Mouse (Mus musculus) neutrophil, adult 5-6 weeks (primary cell): Measurements from ENCODE around the gene Ccdc40. TPM values are rescaled to one million over a fixed set of nuclear protein-coding genes. Genes with fewer than 3 reads are reported as not detected.
"Not testable (repeated sequence)": the region's sequence is repeated elsewhere in the genome, so short reads cannot be mapped to it uniquely, and the experiment has no call there.

Experiments used
- ATAC-seq: fragments of 151-379, 151-347 bp; 2 replicates; pipeline ENCODE4 v1.8.0; 2017; ENCODE audit warnings: mild to moderate bottlenecking, moderate TSS enrichment; ENCODE audit not compliant: insufficient number of reproducible peaks, poor library complexity, low FRiP score, severe bottlenecking; ENCODE audit errors: extremely low read depth
- total RNA-seq: library from RNA; stranded (forward); fragments of 200-1000 nt; gene quantifications from 2 replicates; pipeline ENCODE4 v1.2.3, GENCODE M21; 2017

Ccdc40 gene
- total RNA-seq, 1 experiment from 2014 or later: not detected

DNA sequence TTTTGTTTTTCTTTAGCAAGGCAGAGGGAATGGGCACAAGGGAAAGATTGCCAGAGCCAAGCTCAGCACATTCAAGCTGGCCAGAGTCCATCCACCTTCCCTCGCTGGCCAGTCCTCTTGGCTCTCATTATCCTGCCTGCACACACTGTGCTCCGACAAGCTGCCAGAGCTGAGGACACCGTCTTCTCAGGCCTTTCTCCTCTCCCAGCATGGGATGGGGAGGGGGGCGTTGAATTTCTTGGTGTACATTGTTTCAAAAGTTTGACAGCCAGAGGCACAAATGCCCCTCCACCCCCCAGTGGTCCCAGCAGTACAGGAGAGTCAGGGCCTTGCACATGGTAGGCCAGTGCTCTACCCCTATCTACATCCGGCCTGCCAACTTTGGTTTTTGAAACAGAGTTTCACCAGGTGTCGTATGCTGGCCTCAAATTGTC, 38.9 kb downstream of the Ccdc40 start:
- no peak for ATAC-seq

DNA sequence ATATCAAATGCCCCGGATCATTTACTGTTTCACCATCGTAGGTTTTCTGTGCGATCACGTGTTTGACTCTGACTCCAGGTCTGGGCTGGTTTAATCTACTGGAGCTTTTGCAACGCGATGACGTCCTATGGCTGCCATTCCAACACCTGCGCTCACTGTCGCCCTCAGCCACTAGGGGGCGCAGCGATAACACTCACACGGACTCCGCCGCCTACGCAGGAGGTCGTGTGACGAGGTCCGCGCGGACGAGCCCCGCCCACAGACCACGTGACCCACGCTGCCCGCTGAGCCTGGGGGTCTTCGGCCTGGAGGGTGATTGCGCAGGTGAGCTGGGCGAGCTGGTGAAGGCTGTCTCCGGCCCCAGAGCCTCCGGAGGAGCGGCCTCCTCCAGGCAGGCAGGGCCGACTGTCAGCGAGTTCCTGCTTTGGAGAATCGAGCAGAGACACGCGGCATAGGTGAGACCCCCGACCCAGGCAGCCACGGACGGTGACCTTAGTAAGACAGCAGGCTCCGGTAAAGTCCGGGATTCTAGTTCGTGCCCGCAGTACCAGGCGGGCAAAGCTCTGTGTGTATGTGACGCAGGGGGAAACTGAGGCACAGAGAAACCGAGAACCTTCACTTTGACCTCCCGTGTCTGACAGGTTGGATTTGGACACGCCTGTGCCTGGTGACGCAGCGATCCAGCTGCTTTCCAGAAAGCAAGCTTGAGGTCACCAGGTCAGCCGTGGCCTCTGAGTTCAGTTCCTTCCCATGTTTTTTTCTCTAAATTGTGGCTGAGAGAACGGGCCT, 39.6 kb downstream of the Ccdc40 start, which contains the start of gene Gaa:
Gene Gaa, plus strand, starts transcription at position 120 of the 789 bp plus-strand sequence.
- ATAC-seq: peak; percentile 97

DNA sequence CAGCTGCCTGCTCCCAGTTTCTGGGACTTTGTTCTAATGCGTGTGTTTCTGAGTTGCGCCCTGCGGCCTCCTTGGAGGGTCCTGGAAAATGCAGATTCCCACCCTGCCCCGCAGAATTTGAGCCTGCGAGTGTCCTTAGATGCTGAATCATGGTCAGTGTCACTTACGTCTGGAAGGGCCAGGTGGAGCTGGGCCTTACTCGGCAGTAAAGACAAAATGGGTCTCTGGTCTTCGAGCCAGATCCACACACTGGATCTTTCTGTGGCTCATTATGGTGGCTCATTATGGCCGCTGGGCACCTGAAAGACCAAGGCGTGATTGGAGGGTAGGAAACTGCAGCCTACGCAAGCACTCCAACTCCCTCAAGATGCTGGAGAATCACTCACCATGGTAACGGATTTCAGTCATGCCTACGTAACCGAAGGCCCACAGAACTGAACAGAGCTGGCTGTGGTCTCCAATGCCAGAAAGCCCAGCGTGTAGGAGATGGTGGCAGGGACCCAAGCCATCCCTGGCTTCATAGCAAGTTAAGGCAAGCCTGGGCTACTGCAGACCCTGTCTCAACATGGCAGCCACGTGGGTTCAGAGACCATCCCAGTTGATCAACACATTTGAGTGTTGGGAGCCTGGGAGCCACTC, 40.3 kb downstream of the Ccdc40 start:
- ATAC-seq: no peak

DNA sequence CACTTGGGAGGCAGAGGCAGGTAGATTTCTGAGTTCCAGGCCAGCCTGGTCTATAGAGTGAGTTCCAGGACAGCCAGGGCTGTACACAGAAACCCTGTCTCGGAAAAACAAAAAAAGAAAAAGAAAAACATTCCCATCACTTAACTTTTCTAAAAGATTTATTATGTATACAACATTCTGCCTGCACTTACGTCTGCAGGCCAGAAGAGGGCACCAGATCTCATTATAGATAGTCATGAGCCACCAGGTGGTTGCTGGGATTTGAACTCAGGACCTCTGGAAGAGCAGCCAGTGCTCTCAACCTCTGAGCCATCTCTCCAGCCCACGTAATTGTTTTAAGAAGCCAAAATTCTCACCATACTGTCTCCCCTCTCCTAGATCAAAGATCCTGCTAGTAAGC, 44.1 kb downstream of the Ccdc40 start:
- ATAC-seq: not testable (repeated sequence)

DNA sequence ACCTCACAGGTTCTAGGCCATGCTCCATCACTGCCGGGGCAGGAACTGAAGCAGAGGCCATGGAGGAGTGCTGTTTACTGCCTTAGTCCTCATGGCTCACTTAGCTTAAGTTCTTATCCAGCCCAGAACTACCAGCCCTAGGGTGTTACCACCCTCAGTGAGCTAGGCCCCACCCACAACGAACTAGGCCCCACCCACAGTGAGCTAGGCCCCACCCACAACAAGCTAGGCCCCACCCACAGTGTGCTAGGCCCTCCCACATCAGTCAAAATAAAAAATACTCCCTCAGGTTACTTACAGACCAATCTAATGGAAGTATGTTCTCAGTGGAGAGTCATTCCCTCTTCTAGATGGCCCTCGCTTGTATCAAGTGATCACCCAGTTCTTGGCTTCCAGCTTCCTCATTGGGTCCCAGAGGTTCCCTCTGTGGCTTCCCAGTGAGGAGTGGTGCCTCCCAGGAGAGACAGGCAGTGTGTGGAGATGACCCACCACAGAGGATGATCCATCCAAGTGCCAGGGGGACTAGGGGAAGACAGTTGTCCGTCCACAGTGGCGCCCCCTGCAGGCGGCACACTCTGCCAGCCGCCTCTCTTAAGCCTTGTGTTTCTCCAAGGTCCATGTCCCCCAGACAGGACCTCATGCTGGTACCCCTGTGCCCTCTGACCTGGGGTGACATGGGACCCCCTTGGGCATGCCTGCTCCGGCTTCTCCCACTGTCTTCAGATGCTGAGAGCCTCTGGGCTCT, 45.0 kb downstream of the Ccdc40 start:
- no peak for ATAC-seq

DNA sequence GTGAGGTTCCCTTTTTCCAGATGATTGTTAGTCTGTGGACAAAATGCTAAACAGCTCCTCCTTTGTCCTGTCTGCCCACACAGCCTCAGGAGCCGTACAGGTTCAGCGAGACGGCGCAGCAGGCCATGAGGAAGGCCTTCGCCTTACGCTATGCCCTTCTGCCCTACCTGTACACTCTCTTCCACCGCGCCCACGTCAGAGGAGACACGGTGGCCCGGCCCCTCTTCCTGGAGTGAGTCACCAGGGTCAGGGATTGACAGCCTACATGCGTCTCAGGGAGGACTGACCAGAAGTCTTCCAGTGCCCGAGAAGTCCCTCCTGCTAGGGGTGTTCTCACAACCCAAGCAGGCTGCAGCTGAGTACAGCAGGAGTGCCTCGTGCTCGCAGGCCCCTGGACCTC, 52.7 kb downstream of the Ccdc40 start:
- no peak for ATAC-seq

DNA sequence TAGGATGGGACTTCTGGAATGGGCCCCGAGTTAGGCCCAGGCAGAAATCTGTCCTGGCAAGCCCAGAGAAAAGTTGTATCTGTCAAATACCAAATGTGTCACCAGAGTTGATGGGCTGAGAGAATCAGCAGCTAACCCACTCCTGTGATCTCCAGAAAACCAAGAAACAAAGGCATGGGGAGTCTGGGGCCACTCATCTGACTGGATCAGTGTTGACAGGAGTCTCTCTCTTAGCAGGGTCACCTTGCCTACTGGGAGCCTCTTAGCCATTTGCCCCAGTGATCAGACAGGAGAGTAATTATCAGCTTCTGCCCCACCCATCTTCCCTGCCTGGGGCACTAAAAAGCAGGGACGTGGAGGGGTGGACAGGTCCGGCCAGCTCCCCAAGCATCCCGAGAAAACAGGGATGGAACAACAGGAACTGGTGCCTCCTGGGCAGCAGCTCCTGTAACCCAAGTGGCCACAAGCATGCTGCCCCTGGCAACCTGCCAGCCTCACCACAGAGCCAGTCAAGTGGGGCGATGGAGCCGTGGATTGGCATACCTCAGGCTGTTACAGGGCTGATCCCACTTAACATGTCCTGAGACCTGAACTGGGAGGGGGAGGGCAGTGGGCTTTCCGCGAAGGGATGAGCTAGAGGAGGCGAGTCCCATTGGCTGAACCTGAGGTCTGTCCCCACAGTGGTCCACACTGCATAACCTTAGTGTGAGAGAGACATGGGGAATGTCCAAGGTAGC, 57.6 kb downstream of the Ccdc40 start:
- ATAC-seq: no peak

DNA sequence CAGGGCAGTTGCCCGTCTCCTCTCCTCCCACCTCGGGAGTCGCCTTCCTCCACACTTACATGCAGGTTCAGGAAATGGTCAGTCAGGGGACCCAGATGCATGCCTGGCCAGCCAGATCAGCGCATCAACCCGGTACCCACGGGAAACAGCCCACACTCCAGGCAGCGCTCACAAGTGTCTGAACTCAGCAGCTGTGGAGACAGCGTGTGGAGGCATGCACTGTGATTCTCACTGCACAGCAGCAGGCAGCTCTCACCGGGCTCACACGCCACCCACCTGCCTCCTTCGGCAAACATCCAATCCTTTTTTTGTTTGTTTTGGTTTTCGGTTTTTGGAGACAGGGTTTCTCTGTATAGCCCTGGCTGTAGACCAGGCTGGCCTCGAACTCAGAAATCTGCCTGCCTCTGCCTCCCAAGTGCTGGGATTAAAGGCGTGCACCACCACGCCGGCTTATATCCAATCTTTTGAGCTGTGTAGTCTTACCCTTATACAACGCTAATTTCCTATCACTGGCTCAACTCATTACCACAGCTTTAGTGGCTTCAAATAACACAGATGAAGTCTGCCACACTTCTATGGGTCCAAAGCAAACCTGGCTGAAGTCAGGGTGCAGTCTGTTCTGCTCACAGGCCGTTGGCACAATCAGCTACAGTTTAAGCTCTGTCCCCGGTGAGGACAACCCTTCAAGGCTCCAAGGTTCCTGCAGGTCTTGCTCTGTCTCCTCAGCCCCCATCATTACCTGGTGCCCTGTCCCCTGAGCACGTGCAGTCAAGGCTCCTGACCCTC, 59.0 kb downstream of the Ccdc40 start:
- ATAC-seq: no peak

DNA sequence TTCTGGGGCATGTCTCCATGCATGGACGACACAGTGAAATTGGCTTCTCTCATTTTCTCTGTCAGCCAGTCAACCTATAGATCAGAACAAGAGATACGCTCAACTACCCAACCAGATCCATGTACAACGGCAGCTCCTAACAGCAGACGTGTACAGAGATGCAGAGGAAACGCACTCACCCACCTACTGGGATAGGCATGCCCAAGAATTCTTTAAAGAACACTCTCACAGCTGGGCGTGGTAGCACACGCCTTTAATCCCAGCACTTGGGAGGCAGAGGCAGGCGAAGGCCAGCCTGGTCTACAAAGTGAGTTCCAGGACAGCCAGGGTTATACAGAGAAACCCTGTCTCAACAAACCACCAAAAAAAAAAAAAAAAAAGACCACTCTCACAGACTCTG, 64.5 kb downstream of the Ccdc40 start:
- not testable (repeated sequence) for ATAC-seq

DNA sequence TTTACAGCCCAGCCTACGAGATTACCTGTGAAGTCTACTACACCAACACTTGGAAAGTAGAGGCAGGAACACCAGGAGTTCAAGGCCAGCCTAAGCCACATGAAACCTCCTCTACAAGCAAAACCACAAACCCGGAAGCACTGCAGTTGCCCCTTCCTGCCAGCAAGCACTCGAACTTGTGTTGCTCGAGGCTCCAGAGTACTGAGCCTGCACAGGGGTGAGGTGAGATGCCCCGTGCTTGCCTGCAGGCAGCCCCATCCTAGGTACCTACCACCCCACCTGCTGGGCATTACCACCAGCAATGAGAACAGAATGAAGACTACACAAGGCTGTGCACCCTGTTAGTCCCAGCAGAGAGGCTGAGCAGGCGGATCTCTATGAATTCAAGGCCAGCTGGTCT, 69.6 kb downstream of the Ccdc40 start:
- ATAC-seq: no peak

DNA sequence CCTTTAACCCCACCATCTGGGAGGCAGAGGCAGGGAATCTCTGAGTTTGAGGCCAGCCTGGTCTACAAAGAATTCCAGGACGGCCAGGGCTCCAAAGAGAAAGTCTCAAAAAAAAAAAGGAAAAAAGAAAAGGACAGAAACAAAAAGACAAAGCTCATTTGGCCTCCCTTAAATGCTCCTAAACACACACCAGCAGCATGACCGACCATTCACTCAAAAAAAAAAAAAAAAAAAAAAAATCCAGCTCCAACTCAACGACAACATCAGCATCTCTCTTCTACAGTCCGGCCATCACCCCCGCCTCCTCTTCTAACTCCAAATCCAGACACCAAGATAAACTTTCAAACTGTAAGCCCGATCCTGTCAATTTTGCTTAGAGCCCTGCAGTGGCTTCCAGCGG, 70.5 kb downstream of the Ccdc40 start:
- ATAC-seq: no peak

DNA sequence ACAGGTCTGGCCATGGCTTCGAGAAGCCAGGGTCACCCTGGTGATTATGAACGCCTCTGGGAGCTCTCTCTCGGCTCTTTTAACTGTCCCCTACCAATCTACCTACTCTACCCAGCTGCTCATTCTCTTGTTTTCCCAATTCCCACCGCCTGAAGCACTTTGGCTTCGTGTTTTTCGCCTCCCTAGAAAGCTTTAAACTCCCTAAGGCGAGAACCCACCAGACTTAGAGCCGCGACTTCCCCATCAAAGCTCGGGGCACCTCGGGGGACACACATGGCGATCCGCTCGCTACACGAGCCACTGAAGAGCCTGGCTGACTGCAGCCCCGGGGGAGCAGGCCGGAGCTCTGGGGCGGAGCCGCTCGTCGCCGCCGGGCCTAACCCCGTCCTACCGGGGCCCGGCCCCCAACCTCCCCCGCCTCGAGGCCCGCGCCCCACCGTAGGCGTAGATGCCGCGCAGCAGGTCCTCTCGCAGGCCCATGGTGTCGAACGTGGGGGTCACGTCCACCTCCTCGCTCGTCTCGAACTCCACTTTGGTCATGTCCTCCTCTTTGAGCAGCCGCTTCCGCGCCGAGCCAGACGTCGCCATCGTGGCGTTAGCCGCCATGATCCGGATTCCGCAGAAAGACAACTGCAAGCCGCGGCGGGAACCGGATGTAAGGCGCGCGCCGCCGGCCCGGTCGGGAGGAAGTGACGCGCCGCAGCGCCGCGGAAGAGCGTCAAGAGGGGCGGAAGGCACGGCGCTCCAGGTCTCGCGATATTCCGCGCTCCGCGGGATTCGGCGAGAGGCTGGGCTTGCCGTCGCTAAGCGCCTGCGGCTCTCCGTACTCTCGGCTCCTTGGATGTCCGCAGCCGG, 71.2 kb downstream of the Ccdc40 start, which contains the start of gene Eif4a3:
Gene Eif4a3, minus strand, starts transcription at position 699 of the 855 bp plus-strand sequence.
- peak; percentile 90 for ATAC-seq

DNA sequence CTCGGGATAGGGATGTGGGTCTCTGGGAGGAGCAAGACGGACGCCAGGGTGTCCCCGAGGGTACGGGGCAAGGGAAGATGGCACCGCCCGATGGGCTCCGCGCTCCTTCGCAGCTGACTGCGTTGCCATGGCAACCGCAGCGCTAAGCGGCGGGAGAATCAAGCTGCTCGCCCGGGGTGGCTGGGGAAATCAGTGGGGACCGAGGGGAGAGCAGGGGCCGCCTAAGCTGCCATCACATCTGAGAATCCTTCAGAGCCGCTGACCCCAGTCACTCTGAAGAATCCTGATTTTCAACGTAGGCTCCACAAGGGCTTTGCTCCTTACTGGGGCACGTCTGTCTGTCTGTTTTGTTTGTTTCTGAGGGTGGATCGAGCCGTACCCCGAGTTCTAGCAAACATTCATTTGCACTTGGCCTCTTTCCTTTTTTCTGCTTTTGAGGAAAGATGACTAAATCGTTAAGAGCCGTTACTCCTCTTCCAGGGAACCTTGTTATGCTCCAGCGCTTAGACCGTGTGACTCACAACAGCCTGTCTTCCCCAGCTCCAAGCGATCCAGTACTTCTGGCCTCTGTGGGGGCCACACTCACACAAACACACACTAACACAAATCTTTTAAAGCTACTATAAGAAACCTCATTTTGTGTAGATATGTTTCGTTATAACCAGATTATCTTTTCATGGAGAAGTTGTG, 72.0 kb downstream of the Ccdc40 start:
- ATAC-seq: peak; percentile 28; the same call in 1 of the 2 replicates

DNA sequence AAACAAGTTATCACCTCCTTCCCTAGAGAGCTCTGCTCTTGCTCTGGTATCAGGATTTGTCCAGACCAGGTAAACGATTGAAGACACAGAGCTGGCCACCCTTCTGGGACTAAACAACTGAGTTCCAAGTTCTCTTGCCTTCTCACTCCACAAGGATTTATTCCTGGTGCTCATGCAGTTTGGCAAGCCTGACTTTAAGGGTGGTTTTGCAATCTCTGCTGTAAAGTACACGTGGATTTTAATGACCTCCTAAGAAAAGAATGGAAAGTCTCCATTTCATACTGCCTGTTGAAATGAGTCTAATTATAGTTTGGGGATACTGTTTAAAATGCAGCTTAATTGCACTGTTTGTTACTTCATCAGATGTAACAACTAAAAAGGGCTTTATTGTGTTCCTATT, 72.6 kb downstream of the Ccdc40 start:
- no peak for ATAC-seq

DNA sequence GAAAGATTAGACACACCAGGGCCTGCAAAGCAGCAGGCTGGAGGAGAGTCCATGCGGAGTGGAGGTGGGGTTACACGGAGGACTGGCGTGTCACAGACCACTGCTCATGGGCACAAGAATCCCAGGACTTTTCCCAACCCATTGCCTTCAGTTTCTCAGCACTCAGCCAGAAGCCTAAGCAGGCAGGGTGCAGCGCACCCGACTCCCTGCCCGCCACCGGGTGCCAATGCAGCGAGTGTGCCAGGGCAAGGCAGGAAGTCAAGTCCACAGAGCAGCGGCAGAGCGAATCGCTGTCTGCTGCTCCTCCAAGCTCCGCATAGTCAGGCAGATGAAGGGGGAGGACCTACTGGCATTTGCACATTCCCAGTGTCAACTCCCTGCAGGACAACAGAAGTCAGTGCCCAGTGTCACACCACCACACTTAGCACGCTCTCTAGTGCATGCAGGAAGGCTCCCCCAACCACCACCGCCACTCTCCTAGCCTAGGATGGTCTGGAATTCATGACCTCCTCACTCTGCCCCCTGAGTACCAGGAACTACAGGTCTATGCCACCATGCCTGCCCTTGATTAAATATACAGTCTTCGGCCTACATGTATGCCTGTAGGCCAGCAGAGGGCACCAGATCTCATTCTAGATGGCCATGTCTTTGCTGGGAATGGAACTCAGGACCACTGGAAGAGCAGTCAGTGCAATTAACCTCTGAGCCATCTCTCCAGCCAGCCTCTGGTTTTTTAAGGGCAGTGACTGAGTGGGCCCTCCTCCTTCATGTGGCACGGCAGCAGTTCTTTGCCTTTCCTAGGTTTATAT, 76.7 kb downstream of the Ccdc40 start:
- ATAC-seq: peak; percentile 62; the same call in 1 of the 2 replicates
